Mouse (Mus musculus): ENCODE results near the gene Rdh11. TPM values are rescaled to one million over a fixed set of nuclear protein-coding genes. Genes with fewer than 3 reads are reported as not detected.
A peak's percentile ranks its signal among the peaks of the same experiment; 100 is the strongest.

Rdh11 gene
- polyA plus RNA-seq, 1 experiment = not detected

DNA sequence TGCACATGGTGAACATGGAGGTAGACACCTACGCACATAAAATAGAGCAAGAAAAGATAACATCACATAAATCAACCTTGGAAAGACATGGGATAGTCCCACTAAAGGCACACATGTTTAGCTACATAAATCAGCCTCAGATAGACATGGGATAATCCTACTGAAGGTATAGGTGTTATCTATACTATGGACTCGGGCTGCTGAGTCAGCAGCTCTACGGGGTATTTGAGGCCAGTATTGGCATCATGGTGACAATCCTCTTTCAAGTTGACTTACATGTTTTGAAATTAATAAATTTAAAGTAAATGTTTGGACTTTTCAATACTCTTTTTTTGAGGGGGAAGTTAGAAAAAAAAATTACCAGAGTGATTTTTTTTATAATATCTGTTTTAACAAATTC is 29.2 kb downstream of the Rdh11 start:
- Histone ChIP-seq H3K27ac (ENCODE audit: insufficient read depth, low read depth, low read length) (no peak overlapping the region), H3K4me1 (ENCODE audit: control insufficient read depth, insufficient read depth, low read length) (no peaks in the 10 kb centered on the region), H3K4me3 (ENCODE audit: insufficient read depth, low read depth, low read length) (no peak overlapping the region)
- TF ChIP-seq CTCF (IDR thresholded peaks at IDR 0.05; ENCODE audit: insufficient read depth, low read depth, low read length) (no peak), POLR2A (IDR thresholded peaks at IDR 0.05; ENCODE audit: insufficient read depth, low read depth, low read length) (no peak)
- WGBS = 96% methylated on average over 3 of the region's 3 CpGs

- Histone ChIP-seq H3K27ac (ENCODE audit: insufficient read depth, low read depth, low read length) (no peak overlapping the region), H3K4me3 (ENCODE audit: insufficient read depth, low read depth, low read length) (no peak overlapping the region), H3K4me1 (ENCODE audit: control insufficient read depth, insufficient read depth, low read length) (no peaks in the 10 kb centered on the region)
- TF ChIP-seq POLR2A (IDR thresholded peaks at IDR 0.05; ENCODE audit: insufficient read depth, low read depth, low read length) = no peak
- no peak for TF ChIP-seq CTCF (IDR thresholded peaks at IDR 0.05; ENCODE audit: insufficient read depth, low read depth, low read length)
- WGBS = 92% methylated on average over 6 of the region's 6 CpGs
These were observed 42.4 kb downstream of the Rdh11 start for GRCm38 (mm10) chr12:79149653-79150052.

DNA sequence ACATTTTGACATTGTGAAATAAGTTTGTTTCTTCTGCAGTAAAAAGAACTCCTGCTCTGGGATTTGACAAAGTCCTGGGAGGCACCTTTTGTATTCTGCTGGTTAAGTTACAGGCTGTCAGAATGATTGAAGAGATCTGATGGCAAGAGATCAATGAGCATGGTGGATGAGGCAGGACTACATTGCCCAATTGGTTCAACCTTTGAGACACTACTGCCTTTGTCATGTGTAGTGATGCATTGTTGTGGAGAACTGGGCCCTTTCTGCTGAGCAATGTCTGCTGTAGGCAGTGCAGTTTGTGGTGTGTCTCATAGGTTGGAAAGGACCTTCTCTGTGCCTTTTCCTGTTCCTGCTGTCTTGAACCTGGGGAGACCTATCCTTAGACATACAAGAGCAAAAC is 50.7 kb downstream of the Rdh11 start:
- Histone ChIP-seq H3K4me3 (ENCODE audit: insufficient read depth, low read depth, low read length) (no peak overlapping the region), H3K4me1 (ENCODE audit: control insufficient read depth, insufficient read depth, low read length) (no peaks in the 10 kb centered on the region), H3K27ac (ENCODE audit: insufficient read depth, low read depth, low read length) (no peak overlapping the region)
- TF ChIP-seq POLR2A (IDR thresholded peaks at IDR 0.05; ENCODE audit: insufficient read depth, low read depth, low read length) = no peak
- TF ChIP-seq CTCF (IDR thresholded peaks at IDR 0.05; ENCODE audit: insufficient read depth, low read depth, low read length) = no peak

DNA sequence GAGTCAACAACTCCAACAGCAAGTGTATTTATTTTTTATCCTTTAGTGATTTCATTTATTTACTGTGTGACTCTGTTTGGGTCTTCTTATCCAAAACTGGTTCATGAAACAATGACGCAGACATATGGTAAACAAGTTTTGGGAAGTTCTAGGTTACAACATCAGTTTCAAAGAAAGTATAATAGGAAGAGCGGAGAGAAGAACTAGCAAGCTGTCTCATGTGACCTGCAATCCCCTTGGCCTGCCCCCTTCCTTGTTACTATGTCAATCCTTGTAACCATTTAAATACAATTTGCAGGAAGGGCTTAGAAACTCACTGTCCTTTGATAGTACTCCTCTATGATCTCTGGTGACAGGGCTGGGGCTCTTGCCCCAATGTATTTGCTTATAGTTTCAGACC is 51.3 kb downstream of the Rdh11 start:
- TF ChIP-seq POLR2A (IDR thresholded peaks at IDR 0.05; ENCODE audit: insufficient read depth, low read depth, low read length) = no peak
- no peak for TF ChIP-seq CTCF (IDR thresholded peaks at IDR 0.05; ENCODE audit: insufficient read depth, low read depth, low read length)
- H3K27ac ChIP-seq (ENCODE audit: insufficient read depth, low read depth, low read length) = no peak overlapping the region
- 91% methylated on average over 2 of the region's 2 CpGs for WGBS

DNA sequence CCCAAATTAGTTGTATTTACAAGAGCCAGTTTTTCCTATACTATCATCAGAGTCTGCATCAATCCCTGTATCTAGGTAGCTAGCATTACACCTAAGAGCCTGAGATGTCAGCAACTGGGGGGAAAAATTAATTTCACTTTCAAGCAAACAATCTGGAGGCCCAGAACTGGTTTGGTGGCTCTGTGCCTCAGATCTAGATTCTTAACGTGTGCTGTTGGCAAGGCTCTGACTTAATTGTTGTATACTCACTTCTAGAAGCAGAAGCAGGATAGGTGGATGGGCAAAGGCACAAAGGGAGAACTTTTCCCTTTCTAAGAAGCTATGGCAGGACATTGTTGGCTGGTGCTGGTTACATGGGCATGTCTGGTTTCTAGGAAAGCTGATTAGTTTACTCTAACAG is 52.7 kb downstream of the Rdh11 start:
- WGBS = 30% methylated on average over 1 of the region's 1 CpGs
- no peak overlapping the region for H3K27ac ChIP-seq (ENCODE audit: insufficient read depth, low read depth, low read length)
- no peak overlapping the region for H3K4me3 ChIP-seq (ENCODE audit: insufficient read depth, low read depth, low read length)
- TF ChIP-seq POLR2A (IDR thresholded peaks at IDR 0.05; ENCODE audit: insufficient read depth, low read depth, low read length) (no peak), CTCF (IDR thresholded peaks at IDR 0.05; ENCODE audit: insufficient read depth, low read depth, low read length) (no peak)
- peaks cover 3% of the 10 kb centered on the region for H3K4me1 ChIP-seq (ENCODE audit: control insufficient read depth, insufficient read depth, low read length)

More for the DNA sequence above, 51.3 kb downstream of the Rdh11 start:
- H3K4me1 ChIP-seq (ENCODE audit: control insufficient read depth, insufficient read depth, low read length) = no peaks in the 10 kb centered on the region
- no peak overlapping the region for H3K4me3 ChIP-seq (ENCODE audit: insufficient read depth, low read depth, low read length)

DNA sequence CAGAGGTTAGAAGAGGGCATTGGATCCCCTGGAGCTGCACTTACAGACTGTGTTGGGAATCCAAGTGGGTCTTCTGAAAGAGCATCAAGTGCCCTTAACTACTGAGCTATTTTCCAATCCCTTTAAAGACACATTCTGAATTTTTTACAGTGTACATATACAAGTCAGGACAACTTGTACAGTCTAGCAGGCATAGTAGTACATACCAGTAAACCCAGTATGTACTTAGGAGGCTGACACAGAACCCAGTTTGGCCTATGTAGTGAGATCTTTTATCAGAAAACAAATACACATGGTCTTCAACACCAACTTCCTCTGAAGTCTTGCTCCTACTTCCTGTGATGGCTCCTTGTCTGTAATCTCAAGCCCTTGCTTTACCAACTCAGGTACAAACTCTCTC is 53.1 kb downstream of the Rdh11 start:
- Histone ChIP-seq H3K4me1 (ENCODE audit: control insufficient read depth, insufficient read depth, low read length) (peaks cover 5% of the 10 kb centered on the region), H3K4me3 (ENCODE audit: insufficient read depth, low read depth, low read length) (no peak overlapping the region), H3K27ac (ENCODE audit: insufficient read depth, low read depth, low read length) (no peak overlapping the region)
- TF ChIP-seq CTCF (IDR thresholded peaks at IDR 0.05; ENCODE audit: insufficient read depth, low read depth, low read length) (no peak), POLR2A (IDR thresholded peaks at IDR 0.05; ENCODE audit: insufficient read depth, low read depth, low read length) (no peak)

GRCm38 (mm10) chr12:79136949-79137348 is 55.1 kb downstream of the Rdh11 start:
- H3K27ac ChIP-seq (ENCODE audit: insufficient read depth, low read depth, low read length) = no peak overlapping the region
- TF ChIP-seq POLR2A (IDR thresholded peaks at IDR 0.05; ENCODE audit: insufficient read depth, low read depth, low read length) (no peak), CTCF (IDR thresholded peaks at IDR 0.05; ENCODE audit: insufficient read depth, low read depth, low read length) (no peak)
- no peak overlapping the region for H3K4me3 ChIP-seq (ENCODE audit: insufficient read depth, low read depth, low read length)
- H3K4me1 ChIP-seq (ENCODE audit: control insufficient read depth, insufficient read depth, low read length) = peaks cover 5% of the 10 kb centered on the region
- WGBS = 78% methylated on average over 7 of the region's 7 CpGs

GRCm38 (mm10) chr12:79135105-79135504 is 57.0 kb downstream of the Rdh11 start:
- peak overlapping the region; percentile 80 for H3K27ac ChIP-seq (ENCODE audit: insufficient read depth, low read depth, low read length)
- no peak for TF ChIP-seq CTCF (IDR thresholded peaks at IDR 0.05; ENCODE audit: insufficient read depth, low read depth, low read length)
- TF ChIP-seq POLR2A (IDR thresholded peaks at IDR 0.05; ENCODE audit: insufficient read depth, low read depth, low read length) = no peak
- H3K4me1 ChIP-seq (ENCODE audit: control insufficient read depth, insufficient read depth, low read length) = peaks cover 14% of the 10 kb centered on the region
- 11% methylated on average over 4 of the region's 4 CpGs for WGBS
- H3K4me3 ChIP-seq (ENCODE audit: insufficient read depth, low read depth, low read length) = no peak overlapping the region

- WGBS = 24% methylated on average over 8 of the region's 8 CpGs
- no peak for TF ChIP-seq CTCF (IDR thresholded peaks at IDR 0.05; ENCODE audit: insufficient read depth, low read depth, low read length)
- no peak for TF ChIP-seq POLR2A (IDR thresholded peaks at IDR 0.05; ENCODE audit: insufficient read depth, low read depth, low read length)
- Histone ChIP-seq H3K4me3 (ENCODE audit: insufficient read depth, low read depth, low read length) (no peak overlapping the region), H3K27ac (ENCODE audit: insufficient read depth, low read depth, low read length) (peak overlapping the region; percentile 65), H3K4me1 (ENCODE audit: control insufficient read depth, insufficient read depth, low read length) (peaks cover 14% of the 10 kb centered on the region)
These were observed 57.4 kb downstream of the Rdh11 start for GRCm38 (mm10) chr12:79134676-79135075.
